16 mouse cellular contexts compared by ENCODE assay signal in genomic region chr13:45485602-45486001, GRCm38 (mm10). TPM values are rescaled to one million over a fixed set of nuclear protein-coding genes. Genes with fewer than 3 reads are reported as not detected.
DNase-seq lines count a peak whose midpoint lies in the region; ATAC-seq lines count a peak whose summit lies in the region.
"Had no signal": no experiment of that assay in that cellular context is flagged by ENCODE, and none has a peak within 500 bp of the region (broad histone marks: within the 10 kb centered on the region; RNA-seq: fewer than 3 reads in every experiment).

No protein-coding gene starts in this region.

- peaks cover 5% of the 10 kb centered on the region; the same call in 1 of the 2 replicates for H3K9me3 ChIP-seq in kidney, embryonic 16.5 days (ENCODE audit: low read length)
- H3K9me3 ChIP-seq in heart, embryonic 16.5 days (replicated peaks; ENCODE audit: control insufficient read depth, low read length): no peaks in the 10 kb centered on the region
- no peaks in the 10 kb centered on the region for H3K9me3 ChIP-seq in intestine, embryonic 16.5 days (ENCODE audit: control insufficient read depth, low read length)
- 0 out of 2 replicates have a peak, but pooled peaks cover 3% of the 10 kb centered on the region for H3K9me3 ChIP-seq in neural tube, embryonic 15.5 days (replicated peaks)
- H3K9me3 ChIP-seq: intestine, embryonic 15.5 days had no signal

- 68% methylated on average over 4 of the region's 4 CpGs for WGBS in kidney, embryonic 16.5 days
- 49% methylated on average over 4 of the region's 4 CpGs for WGBS in heart, embryonic 16.5 days
- WGBS in intestine, embryonic 16.5 days: 81% methylated on average over 4 of the region's 4 CpGs
- WGBS in neural tube, embryonic 15.5 days: 87% methylated on average over 4 of the region's 4 CpGs

- peak; percentile 30 to 32 for DNase-seq in cerebellum, postnatal 10 days
- no peak for DNase-seq in cerebellum, adult 11 months
- DNase-seq in kidney, adult 18-20 months: peak; percentile 80
- DNase-seq in kidney, postnatal 25 days: peak; percentile 88 to 89
- DNase-seq: cerebellum, postnatal 36 days; lung, postnatal 10 days had no signal

- no peak for ATAC-seq in kidney, embryonic 16.5 days (ENCODE audit: low FRiP score, low TSS enrichment)
- ATAC-seq in heart, embryonic 16.5 days (replicated peaks; ENCODE audit: extremely low read depth, insufficient read depth, low FRiP score): no peak
- no peak for ATAC-seq in intestine, embryonic 16.5 days
- ATAC-seq in neural tube, embryonic 15.5 days (ENCODE audit: low FRiP score): no peak
- ATAC-seq: forebrain, embryonic 16.5 days; intestine, embryonic 15.5 days; midbrain, embryonic 16.5 days had no signal

- H3K36me3 ChIP-seq in kidney, embryonic 16.5 days (ENCODE audit: insufficient read depth, low read length): no peaks in the 10 kb centered on the region
- no peaks in the 10 kb centered on the region for H3K36me3 ChIP-seq in heart, embryonic 16.5 days (ENCODE audit: control insufficient read depth, insufficient read depth)
- H3K36me3 ChIP-seq in intestine, embryonic 16.5 days (ENCODE audit: control insufficient read depth, insufficient read depth, low read length): no peaks in the 10 kb centered on the region
- no peaks in the 10 kb centered on the region for H3K36me3 ChIP-seq in neural tube, embryonic 15.5 days
- H3K36me3 ChIP-seq: intestine, embryonic 15.5 days; limb, embryonic 12.5 days; liver, embryonic 15.5 days had no signal

- no peak overlapping the region for H3K4me3 ChIP-seq in kidney, embryonic 16.5 days (ENCODE audit: low read length)
- no peak overlapping the region for H3K4me3 ChIP-seq in heart, embryonic 16.5 days (ENCODE audit: low read length)
- no peak overlapping the region for H3K4me3 ChIP-seq in intestine, embryonic 16.5 days (ENCODE audit: low read length)
- H3K4me3 ChIP-seq in neural tube, embryonic 15.5 days (replicated peaks): no peak overlapping the region
- H3K4me3 ChIP-seq: intestine, embryonic 15.5 days; limb, embryonic 12.5 days; liver, embryonic 15.5 days had no signal

- no peaks in the 10 kb centered on the region for H3K27me3 ChIP-seq in kidney, embryonic 16.5 days (ENCODE audit: insufficient read depth, low read length)
- no peaks in the 10 kb centered on the region for H3K27me3 ChIP-seq in heart, embryonic 16.5 days (ENCODE audit: control insufficient read depth, insufficient read depth, low read length)
- H3K27me3 ChIP-seq in intestine, embryonic 16.5 days (replicated peaks; ENCODE audit: control insufficient read depth, insufficient read depth, low read length): no peaks in the 10 kb centered on the region
- no peaks in the 10 kb centered on the region for H3K27me3 ChIP-seq in neural tube, embryonic 15.5 days (replicated peaks)
- H3K27me3 ChIP-seq: intestine, embryonic 15.5 days; limb, embryonic 12.5 days had no signal

- H3K4me1 ChIP-seq in kidney, embryonic 16.5 days (ENCODE audit: insufficient read depth, low read length): no peaks in the 10 kb centered on the region
- peaks cover 12% of the 10 kb centered on the region for H3K4me1 ChIP-seq in heart, embryonic 16.5 days (ENCODE audit: control insufficient read depth, insufficient read depth, low read length)
- no peaks in the 10 kb centered on the region for H3K4me1 ChIP-seq in intestine, embryonic 16.5 days (ENCODE audit: control insufficient read depth, insufficient read depth, low read length)
- no peaks in the 10 kb centered on the region for H3K4me1 ChIP-seq in neural tube, embryonic 15.5 days
- H3K4me1 ChIP-seq: intestine, embryonic 15.5 days; limb, embryonic 12.5 days; liver, embryonic 15.5 days had no signal

- H3K4me2 ChIP-seq in kidney, embryonic 16.5 days (replicated peaks; ENCODE audit: low read depth, low read length): no peak overlapping the region
- H3K4me2 ChIP-seq in heart, embryonic 16.5 days (ENCODE audit: low read depth, low read length): no peak overlapping the region
- H3K4me2 ChIP-seq in intestine, embryonic 16.5 days (ENCODE audit: low read depth, low read length): no peak overlapping the region
- H3K4me2 ChIP-seq in neural tube, embryonic 15.5 days: no peak overlapping the region
- H3K4me2 ChIP-seq: hindbrain, embryonic 14.5 days; intestine, embryonic 15.5 days; limb, embryonic 12.5 days; liver, embryonic 15.5 days had no signal

- H3K9ac ChIP-seq in kidney, embryonic 16.5 days (replicated peaks; ENCODE audit: low read length): no peak overlapping the region
- no peak overlapping the region for H3K9ac ChIP-seq in heart, embryonic 16.5 days (ENCODE audit: low read length)
- no peak overlapping the region for H3K9ac ChIP-seq in intestine, embryonic 16.5 days (ENCODE audit: low read depth, low read length)
- no peak overlapping the region for H3K9ac ChIP-seq in neural tube, embryonic 15.5 days (replicated peaks)
- H3K9ac ChIP-seq: hindbrain, embryonic 14.5 days; intestine, embryonic 15.5 days; limb, embryonic 12.5 days; liver, embryonic 15.5 days had no signal

- no peak overlapping the region for H3K27ac ChIP-seq in kidney, embryonic 16.5 days (ENCODE audit: low read length)
- peak overlapping the region; percentile 76 for H3K27ac ChIP-seq in heart, embryonic 16.5 days (ENCODE audit: low read length)
- no peak overlapping the region for H3K27ac ChIP-seq in intestine, embryonic 16.5 days (ENCODE audit: low read length)
- no peak overlapping the region for H3K27ac ChIP-seq in neural tube, embryonic 15.5 days (replicated peaks)
- H3K27ac ChIP-seq: hindbrain, embryonic 14.5 days; intestine, embryonic 15.5 days; limb, embryonic 12.5 days; liver, embryonic 15.5 days had no signal

RNA-seq across cellular contexts. Expression of gene Gmpr, which starts 21.6 kb away (rescaled TPM):
- polyA plus RNA-seq in kidney, embryonic 16.5 days (2015; fragmentation: Nextera tagmentation; extraction: Ambion mirVana): 56.6 and 62.4 TPM in 2 replicates
- 213 and 219 TPM in 2 replicates for polyA plus RNA-seq in heart, embryonic 16.5 days (2015; fragmentation: Nextera tagmentation; extraction: Ambion mirVana)
- polyA plus RNA-seq in intestine, embryonic 16.5 days (2015; fragmentation: Nextera tagmentation; extraction: Ambion mirVana): 24.4 and 31.1 TPM in 2 replicates
- polyA plus RNA-seq in neural tube, embryonic 15.5 days (2015; fragmentation: Nextera tagmentation; extraction: Ambion mirVana): 49.8 and 64.3 TPM in 2 replicates
